Mouse (Mus musculus) layer of hippocampus, adult 9-10 months (tissue): ENCODE measurements around the gene Setd1b.

Experiments
- DNase-seq: peaks from one replicate; pipeline ENCODE4 v3.0.0; 2022; ENCODE audit warnings: low spot score

Gene Setd1b

DNA sequence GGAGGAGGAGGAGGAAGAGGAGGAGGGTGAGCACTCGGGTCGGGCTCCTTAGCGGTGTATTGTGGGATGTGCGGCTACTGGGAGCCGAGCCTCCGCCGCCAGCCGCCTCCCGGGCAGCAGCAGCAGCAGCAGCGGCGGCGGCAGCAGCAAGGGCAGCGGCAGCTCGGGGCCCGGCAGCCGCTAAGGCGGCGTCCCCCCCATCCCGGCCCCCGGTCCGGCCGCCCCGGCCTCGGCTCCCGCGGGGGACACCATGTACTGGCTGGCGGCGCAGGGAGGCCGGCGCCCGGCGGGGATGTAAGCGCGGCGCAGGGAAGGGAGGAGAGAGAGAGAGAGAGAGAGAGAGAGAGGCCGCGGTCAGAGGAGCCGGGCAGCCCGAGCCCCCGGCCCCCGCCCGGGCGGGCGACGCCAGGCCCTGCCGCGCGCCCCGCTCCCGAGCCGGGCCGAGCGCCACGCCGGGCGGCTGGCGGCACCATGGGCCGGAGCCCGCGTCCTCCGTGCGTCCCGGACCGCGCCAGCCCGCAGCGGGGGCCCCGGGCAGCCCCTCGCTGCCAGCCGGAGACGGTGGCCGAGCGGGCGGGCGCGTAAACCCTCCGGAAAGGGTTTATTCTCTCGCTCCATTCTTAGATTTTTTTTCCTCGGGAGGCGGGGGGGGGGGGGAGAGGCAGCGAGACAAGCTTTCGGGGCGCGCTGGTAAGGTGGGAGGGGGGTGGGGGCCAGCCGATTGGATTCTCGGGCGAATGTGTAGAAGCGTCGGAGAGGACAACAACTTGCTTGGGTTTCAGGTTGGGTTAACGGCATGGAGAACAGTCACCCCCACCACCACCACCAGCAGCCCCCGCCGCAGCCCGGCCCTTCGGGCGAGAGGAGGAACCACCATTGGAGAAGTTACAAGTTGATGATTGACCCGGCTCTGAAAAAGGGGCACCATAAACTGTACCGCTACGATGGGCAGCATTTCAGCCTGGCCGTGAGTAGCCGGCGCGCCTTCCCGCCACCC, at the start of gene Setd1b:
TSS of gene Setd1b (plus strand) at position 33 of the 997 bp plus-strand sequence.
- DNase-seq, result no peak

DNA sequence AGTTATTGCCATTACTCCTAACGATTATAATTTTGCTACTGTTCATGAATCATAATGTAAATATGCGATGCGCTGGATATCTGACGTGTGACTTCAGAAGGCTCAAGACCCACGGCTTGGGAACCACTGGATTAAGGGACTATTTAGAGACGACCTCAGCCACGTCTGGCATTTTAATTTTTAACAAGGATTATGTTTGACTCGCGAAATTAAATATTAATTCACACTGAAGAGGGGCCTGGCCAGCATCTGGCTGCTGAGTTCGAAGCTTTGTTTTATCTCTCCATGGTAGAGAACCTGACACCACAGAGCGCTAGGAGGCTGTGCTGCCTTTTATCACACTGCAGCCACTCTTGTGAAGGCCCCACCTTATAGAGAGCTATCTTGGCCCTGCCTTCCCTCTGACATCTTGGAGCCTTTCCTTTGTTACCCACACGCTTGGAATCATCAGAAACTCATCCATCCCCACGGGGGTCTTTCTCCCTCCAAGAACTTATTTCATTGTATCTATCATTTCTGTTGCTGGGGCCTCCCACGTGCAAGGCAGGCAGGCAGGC, 48.8 kb upstream of the Setd1b start:
- DNase-seq, result no peak

DNA sequence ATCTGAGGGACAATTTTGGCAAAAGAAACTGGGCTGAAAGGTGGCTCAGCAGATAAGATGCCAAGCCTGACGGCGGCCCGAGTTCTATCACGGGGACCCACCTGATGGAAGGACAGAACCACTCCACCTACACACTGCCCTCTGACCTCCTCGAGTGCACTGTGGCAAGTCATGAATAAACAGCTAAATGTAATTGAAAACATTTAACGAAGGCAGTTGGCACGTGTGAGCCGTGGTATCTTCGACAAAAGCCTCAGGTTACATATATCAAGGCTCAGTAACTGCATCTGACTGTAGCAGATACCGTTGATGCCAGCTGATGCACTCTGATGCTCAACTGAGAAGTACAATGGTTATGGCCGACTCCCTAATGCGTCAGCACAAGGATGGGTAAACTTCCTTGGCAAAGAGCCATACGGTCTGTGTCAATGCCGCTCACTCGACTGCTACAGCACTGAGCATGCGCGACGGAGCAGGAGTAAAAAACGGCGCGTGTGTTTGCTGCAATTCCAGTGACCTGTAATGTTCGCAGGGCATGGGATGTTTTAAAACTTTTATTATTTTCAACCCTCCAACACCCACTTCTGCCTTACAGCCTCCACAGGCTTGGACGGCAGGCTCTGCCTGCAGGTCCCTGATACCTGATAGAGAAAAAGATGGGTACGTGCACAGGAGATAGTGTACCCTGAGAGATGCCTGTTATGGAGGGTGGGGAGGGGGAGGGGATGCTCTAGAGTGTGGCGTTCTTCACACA, 47.6 kb upstream of the Setd1b start:
- no peak for DNase-seq

DNA sequence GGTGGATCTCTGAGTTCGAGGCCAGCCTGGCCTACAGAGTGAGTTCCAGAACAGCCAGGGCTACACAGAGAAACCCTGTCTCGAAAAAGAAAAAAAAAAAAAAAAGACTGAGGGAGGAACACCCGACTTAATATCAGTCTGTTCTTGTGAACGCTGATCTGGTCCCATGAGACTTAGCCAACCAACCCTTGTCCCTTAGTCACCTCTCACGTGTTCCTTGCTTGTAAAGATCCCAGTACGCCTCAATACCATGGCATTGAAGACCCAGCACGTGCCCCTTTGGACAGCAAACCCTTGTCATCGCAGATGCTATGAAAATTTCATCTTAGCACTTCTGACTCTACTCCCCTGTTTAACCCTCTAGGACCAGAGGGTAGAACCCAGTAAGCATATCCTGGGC, 45.7 kb upstream of the Setd1b start:
- no peak for DNase-seq

DNA sequence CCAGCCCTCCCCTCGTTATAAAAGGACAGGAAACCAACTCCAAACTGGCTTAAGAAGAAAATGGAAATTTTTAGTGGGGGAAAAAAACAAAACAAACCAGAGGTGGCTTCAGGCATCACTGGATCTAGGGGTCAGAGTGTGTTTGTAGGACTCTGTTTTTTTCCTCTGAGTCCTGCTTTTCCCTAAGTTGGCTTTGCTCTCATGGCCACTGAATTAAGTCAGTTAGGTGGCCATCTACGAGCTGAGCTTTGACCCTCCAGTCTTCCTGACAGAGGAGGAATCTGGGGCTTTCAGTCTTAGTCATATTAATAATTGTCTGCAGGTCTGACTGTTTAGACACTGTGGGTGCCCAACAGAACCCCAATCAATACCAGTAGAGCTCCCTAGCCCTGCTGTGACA, 43.5 kb upstream of the Setd1b start:
- DNase-seq, result no peak

DNA sequence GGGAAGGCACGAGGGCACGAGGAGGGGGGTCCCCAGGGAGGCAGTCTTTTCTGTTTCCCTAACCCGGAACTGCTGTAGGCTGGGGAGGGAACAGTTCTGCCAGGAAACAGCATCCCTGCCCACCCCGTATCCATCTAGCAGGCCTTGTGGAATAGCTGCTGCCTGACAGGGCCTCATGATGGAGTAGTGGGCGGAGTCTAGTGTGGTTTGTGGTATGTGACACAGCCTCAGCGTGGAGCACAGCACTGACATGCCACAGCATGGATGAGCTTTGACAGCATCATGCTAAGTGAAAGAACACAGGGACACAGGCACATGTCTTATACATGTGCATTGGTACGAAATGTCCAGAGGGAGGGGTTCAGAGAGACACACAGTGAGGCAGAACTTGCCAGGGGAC, 39.6 kb upstream of the Setd1b start:
- no peak for DNase-seq

DNA sequence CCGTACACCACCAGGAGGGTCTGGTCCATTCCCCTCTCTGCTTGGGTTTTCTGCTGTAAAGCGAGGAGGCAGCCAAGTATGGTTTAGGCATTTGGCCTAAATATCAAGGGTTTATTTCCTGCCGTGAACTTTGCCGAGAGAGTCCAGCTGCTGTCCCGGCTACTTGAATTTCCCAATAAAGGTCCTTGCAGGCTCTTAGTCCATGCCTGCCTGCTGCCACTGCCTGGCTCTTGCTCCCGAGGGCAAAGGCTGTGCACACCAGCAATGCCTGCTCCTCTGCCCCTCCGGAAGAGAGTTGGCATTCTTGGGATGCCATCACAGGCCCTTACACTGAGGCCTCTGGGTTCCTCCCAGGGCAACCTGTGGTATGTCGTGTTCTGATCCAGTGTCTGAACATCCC, 38.4 kb upstream of the Setd1b start:
- DNase-seq, result no peak

DNA sequence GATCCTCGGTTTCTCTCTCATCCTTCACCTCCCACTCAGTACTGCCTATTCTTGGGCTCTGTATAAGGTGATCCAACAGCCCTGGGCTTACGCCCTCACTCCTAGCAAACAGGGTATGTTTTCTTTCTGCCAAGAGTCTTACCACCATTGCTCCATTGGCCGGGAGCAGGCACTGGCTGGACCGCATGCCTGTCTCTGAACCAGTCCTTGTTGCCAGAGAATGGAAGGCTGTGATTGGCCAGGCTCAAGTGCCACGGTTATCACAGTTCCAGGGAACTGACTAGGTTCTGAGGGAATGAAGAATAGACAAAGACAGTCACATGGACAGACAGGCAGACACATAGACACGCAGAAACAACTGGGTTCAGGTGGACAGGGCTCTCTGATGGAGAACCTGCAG, 37.2 kb upstream of the Setd1b start:
- no peak for DNase-seq

DNA sequence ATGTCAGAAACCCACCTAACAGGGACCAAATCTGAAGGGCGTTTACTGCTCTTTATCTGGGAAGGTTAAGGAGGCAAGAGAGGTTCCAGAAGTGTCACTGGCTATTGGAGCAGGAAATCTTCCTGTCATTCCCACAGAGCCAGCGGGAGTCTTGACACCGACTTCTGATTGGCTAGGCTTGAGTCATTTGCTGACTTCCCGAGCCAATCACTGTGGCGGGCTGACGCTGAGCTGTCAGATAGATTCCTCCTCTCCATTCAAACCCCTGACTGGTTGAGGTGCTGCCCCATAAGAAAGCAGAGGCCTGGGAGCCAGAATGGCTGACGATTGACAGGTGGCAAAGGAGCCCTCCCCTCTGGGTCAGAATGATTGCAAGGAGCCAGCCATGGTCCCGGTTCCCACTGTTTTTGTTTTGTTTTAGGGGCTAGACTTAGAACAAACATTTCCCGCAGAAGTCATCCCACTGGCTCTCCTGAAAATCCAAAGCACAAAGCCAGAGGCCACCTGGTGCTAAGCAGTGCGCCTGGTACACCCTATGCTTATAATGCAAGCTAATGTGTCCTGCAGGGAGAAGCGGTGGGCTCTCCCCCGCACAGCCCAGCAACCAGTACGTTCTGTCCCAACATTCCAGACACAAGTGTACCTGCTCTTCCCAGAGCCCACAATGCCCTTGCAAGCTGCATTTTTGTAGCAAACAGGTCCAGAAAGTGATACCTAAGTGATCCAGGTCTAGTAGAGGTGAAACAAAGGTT, 32.4 kb upstream of the Setd1b start:
- DNase-seq, result no peak

DNA sequence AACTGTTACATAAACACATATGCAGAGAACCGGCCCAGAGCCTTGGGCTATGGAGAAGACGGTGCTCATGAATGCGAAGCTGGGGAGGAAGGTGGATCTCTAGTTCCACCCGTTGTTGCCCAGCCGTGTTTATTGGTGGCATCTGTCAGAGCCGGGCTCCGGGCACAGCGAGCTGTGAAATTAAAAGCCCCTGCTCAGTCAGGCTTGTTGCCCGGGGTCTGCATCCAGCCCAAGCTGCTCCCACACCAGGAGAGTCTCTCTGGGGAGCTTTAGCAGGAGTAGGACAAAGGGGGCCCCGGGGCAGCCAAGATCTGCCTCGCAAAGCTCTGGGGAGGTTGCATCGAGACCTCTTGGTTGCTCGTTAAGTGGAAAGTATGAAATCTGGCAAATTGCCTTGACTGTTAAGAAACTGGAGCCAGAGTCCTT, 31.7 kb upstream of the Setd1b start:
- DNase-seq, result no peak

DNA sequence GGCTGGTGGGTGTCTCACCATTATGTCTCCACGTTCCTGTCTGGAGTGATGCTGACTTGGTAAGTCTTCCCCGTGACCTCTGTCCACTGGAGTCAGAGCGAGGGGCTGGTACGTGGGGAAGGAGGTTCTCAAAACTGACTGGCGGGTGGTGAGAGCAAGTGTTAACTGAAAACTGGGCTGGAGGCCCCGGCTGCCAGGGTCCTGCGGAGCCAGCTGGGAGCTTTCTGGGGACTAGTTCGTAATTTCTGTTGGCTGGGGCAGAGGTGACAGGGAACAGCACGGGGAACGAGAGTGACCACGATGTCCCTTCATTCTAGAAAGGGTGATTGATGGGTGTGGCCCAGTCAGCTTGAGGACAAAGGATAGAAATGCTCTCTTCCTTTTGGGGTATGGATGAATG, 27.9 kb upstream of the Setd1b start:
- DNase-seq, result no peak

DNA sequence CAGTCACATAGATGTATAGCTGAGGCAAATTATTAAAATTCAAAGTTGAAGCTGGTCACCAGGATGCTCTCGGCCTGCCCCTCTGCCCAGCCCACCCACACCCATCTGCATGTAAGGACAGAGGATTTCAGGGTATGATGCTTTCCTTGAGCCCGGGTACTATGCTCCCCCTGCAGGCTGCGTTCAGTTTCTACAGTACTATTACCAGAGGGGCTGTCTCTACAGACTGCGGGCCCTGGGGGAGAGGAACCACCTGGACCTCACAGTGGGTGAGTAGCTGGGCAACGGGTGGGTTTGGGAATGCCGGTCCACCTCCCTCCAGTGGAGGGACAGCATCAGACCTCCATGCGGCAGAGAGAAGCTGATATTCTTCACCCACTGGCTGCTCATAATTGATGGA, 27.1 kb upstream of the Setd1b start:
- DNase-seq, result no peak

DNA sequence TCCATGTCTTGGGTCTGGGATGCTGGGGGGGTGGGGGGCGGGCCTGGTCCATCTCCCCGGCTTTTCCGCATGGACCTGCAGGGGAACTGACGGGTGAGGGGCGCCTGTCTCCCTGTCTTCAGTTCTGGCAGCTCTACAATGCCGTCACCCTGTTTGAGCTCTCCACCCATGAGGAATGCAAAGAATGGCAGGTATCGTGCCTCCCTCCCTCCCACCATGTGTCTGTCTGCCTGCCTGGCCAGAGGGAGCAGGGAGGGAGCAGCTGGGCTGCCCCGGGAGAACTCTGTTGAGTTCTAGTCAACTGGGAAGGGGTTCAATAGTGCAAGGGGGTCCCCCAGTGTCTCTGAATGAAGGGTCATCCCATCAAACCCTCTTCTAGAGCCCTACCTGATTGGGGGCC, 25.9 kb upstream of the Setd1b start:
- DNase-seq, result no peak

DNA sequence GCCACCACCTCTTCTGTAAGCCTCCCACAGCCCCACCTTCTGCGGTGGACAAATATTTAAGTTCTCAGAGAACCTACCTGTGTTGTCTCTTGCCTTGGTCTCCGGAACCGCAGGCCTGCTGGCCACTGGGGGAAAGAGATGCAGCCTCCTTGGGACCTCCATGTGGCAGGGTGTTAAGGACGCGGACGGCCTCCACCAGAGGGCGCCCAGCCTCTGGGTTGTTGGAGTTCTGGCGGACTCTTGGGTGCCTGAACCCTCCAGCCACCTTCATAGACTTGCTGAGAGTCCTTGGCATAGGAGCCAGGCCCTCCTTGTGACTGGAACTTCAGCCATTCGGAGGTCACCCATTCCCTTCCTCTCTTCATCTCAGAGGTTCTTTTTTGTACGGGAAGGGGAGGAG, 24.7 kb upstream of the Setd1b start:
- no peak for DNase-seq

DNA sequence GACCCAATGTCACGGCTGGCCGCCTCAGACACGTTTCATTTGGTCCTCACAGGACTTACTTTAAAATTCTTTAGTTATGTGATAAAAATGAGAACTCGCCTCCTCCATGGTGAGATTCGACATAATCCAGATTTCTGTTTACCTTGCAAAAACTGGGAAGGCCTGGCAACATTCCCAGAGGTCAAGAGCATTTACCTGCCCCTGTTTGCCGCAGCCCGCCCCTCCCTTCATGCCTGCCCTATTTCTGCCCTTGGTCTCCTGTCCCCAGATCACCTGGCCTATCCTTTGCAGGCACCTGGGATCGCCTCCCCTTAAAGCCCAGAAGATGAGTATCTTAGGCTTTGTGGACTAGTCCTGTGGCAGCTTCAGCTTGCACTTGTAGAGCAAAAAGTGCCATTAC, 24.2 kb upstream of the Setd1b start:
- DNase-seq, result no peak

DNA sequence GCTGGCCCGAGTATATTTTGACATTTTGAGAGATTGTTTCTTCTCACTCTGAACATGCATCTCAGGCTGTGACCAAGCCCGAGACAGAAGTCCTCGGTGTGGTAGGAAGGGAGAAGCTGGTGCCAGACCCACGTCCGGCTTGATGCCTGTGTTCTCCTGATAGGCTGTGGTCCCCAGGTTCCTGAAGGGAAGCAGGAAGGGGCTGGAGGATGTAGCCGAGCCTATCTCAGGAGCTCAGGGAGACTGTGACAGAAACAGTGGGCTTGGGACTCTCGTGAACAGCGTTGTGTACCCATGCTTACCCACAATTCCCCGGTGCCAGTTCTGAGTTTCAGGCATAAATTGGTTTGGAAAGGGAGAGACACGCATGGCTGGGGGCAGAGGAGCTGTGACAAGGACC, 23.2 kb upstream of the Setd1b start:
- DNase-seq, result no peak

DNA sequence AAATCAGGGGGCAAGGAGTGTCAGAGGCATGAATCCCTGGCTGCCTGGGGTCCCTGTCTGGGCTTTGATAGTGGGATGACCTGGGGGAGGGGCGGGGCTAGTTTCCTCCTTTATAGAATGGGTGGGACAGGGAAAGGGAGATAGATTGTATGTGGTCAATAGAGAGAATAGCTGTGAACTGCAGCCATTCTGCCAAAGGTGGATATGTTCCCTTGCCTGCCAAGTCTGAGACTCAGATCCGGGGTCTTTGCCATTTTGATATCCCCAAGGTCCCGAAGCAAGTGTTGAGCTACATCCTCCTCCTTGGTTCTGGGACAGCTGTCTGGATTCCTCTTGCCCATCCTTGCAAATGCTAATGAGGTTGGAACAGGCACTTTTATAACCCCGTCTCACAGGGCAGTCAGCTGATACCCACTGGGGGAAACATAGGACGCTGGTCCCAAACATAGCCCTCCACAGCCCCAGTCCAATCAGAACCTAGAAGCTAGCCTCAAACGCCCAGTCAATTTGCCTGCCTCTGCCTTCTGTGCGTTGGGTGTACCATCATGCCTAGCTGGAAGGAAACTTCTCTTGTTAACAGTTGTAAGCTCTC, 21.3 kb upstream of the Setd1b start:
- DNase-seq, result no peak

DNA sequence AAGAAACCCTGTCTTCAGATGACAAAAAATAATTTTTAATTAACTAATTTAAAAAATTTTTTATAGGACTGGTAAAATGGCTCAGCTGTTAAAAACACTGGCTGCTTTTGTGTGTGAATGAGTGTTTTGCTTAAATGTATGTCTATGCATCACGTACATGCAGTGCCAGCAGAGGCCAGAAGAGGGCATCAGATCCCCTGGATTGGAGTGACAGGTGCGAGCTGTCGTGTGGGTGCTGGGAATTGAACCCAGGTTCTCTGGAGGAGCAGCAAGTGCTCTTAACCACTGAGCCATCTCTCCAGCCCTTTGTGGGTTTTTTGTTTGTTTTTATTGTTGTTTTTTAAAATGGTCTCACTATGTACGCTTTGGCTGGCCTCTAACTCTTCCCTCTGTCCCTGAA, 19.8 kb upstream of the Setd1b start:
- no peak for DNase-seq

DNA sequence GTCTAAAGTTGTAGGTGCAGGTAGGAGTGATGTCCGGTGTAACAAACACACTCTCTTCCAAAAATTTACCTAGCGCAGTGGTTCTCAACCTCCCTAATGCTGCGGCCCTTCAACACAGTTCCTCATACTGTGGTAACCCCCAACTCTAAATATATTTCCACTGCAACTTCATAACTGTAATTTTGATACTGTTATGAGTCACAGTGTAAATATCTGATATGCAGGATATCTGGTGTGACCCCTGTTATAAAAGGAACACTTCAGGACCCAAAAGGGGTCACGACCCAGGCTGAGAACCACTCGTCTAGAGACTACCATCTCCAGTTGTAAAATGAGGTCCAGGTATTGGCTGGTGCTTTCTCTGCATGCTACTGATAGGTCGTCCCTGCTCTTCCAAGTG, 16.9 kb upstream of the Setd1b start:
- no peak for DNase-seq

DNA sequence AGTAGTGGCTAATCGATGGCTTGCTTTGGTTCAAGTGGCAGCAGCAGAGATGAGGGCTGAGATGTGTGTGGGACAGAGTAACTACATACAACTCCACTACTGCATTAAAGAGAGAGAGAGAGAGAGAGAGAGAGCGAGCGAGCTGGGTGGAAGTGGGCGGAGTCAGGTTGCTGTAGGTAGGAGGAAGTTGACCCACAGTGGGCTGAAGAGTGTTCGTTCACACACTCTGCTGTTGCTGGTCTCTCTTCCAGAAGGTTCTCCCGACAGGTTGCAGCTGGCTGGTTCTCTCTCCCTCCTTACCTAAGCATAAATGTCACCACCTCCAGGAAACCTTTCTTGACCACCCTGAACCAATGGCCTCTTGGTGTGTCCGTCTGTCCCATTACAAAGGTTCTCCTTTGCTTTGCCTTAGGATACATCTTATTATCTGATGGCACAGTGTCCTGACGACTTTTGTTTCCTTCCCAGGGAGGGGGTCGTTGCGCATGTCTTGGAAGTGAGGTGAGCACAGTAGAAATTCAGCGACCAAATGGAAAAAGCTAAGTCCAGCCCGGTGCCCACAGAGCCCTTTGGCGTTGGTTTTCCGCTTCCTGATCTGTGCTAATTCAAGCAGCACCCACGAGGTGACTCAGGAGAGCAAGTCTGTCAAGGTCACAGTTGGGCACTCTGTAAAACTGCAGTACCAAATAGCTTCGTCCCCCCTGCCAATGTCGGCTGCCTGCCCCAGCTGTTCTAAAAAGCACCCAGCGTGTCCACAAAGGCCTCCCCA, 16.2 kb upstream of the Setd1b start:
- DNase-seq, result no peak

DNA sequence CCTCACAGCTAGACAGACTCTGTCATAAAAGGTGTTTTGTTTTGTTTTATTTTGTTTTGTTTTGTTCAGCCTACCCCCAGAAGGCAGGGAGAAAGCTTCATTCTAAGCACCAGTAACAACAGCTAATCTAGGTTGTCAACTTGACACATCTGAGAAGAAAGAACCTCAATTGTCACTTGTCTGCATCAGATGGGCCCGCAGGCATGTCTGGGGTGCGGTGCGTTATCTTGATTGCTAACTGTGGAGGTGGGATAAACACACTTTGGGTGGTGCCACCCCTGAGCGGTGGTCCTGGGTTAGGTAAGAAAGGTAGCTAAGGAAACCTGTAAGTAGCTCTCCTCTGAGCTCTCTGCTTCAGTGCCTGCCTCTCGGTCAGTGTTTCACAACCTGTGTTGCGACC, 15.0 kb upstream of the Setd1b start:
- no peak for DNase-seq
